Mouse (Mus musculus) stomach, postnatal 0 days (tissue): Measurements from ENCODE around the gene Olfr373. TPM values are rescaled to one million over a fixed set of nuclear protein-coding genes. Genes with fewer than 3 reads are reported as not detected.
A peak's percentile ranks its signal among the peaks of the same experiment; 100 is the strongest.
"Not testable (repeated sequence)": the region's sequence is repeated elsewhere in the genome, so short reads cannot be mapped to it uniquely, and the experiment has no call there.

Source experiments
- ATAC-seq: fragments of 200-750 bp; cut with Nextera tagmentation; 2 replicates; pipeline ENCODE4 v1.8.0; 2017; ENCODE audit not compliant: low FRiP score, low TSS enrichment
- DNase-seq: peaks from one replicate; pipeline ENCODE4 v3.0.0-alpha.2; 2016; ENCODE audit warnings: low spot score
- H3K27ac ChIP-seq: fragments of 300-500 bp; sonication (generic); replicated peaks from 2 replicates; pipeline ENCODE4 v1.5.1; 2014; ENCODE audit warnings: mild to moderate bottlenecking, control low read depth
- H3K27me3 ChIP-seq: fragments of 300-500 bp; sonication (generic); 2 replicates; pipeline ENCODE4 v1.6.1; 2014; ENCODE audit warnings: low read length; ENCODE audit not compliant: control insufficient read depth, insufficient read depth
- H3K36me3 ChIP-seq: fragments of 300-500 bp; sonication (generic); 2 replicates; pipeline ENCODE4 v1.6.1; 2014; ENCODE audit warnings: low read length, mixed read lengths; ENCODE audit not compliant: control insufficient read depth, insufficient read depth
- H3K4me1 ChIP-seq: fragments of 300-500 bp; sonication (generic); replicated peaks from 2 replicates; pipeline ENCODE4 v1.6.1; 2014; ENCODE audit warnings: antibody characterized with exemption; ENCODE audit not compliant: control insufficient read depth, insufficient read depth
- H3K4me2 ChIP-seq: fragments of 300-500 bp; sonication (generic); replicated peaks from 2 replicates; pipeline ENCODE4 v1.6.1; 2014; ENCODE audit warnings: low read depth, mild to moderate bottlenecking, control low read depth, moderate library complexity
- H3K4me3 ChIP-seq: fragments of 300-500 bp; sonication (generic); 2 replicates; pipeline ENCODE4 v1.5.1; 2014; ENCODE audit warnings: low read depth, low read length, control low read depth
- H3K9ac ChIP-seq: fragments of 300-500 bp; sonication (generic); 2 replicates; pipeline ENCODE4 v1.6.1; 2014; ENCODE audit warnings: mild to moderate bottlenecking, low read length, control low read depth, mixed read lengths
- H3K9me3 ChIP-seq: fragments of 300-500 bp; sonication (generic); 2 replicates; pipeline ENCODE4 v1.6.1; 2016; ENCODE audit warnings: low read length; ENCODE audit not compliant: control insufficient read depth
- CTCF ChIP-seq: IDR thresholded peaks from 2 replicates; pipeline ENCODE4 v1.5.1; 2016; ENCODE audit warnings: antibody characterized with exemption, low read depth, mild to moderate bottlenecking, moderate library complexity
- EP300 ChIP-seq: optimal IDR thresholded peaks from 2 replicates; pipeline ENCODE3; 2016; ENCODE audit warnings: antibody characterized with exemption
- WGBS: fragments of 180-500 bp; shearing (Covaris S2); extraction: QIAGEN DNeasy Blood & Tissue Kit; methylation state at CpG from one replicate; pipeline ENCODE4 v1.1.7; 2014; 5-methylcytosine and 5-hydroxymethylcytosine counted together
- polyA plus RNA-seq: library from polyadenylated mRNA; unstranded; fragments of >200 nt; fragmentation: Nextera tagmentation; extraction: Ambion mirVana; gene quantifications from 2 replicates; pipeline ENCODE4 v1.2.1, GENCODE M21; 2015

Gene Olfr373
- polyA plus RNA-seq, 1 experiment from 2014 or later = not detected

GRCm38 (mm10) chr8:72084744-72085143, 1.8 kb downstream of the Olfr373 start:
- ATAC-seq (no peak), DNase-seq (no peak)
- no peak overlapping the region for H3K9ac ChIP-seq
- TF ChIP-seq CTCF (no peak), EP300 (no peak)
- H3K4me1 ChIP-seq = no peaks in the 10 kb centered on the region
- H3K27ac ChIP-seq = no peak overlapping the region
- H3K27me3 ChIP-seq = no peaks in the 10 kb centered on the region
- 71% methylated on average over 5 of the region's 5 CpGs for WGBS
- H3K9me3 ChIP-seq = no peaks in the 10 kb centered on the region
- no peak overlapping the region for H3K4me2 ChIP-seq
- no peaks in the 10 kb centered on the region for H3K36me3 ChIP-seq
- no peak overlapping the region for H3K4me3 ChIP-seq

- H3K27ac ChIP-seq, H3K4me2 ChIP-seq, H3K27me3 ChIP-seq, ATAC-seq, H3K9ac ChIP-seq, H3K4me3 ChIP-seq, H3K4me1 ChIP-seq, H3K36me3 ChIP-seq, H3K9me3 ChIP-seq, DNase-seq: not testable (repeated sequence)
- TF ChIP-seq CTCF = peak; percentile 25
- WGBS = 66% methylated on average over 3 of the region's 3 CpGs
Measured at GRCm38 (mm10) chr8:72087611-72088010, 4.6 kb downstream of the Olfr373 start.

GRCm38 (mm10) chr8:72096721-72097120, 13.7 kb downstream of the Olfr373 start:
- not testable (repeated sequence) for H3K9me3 ChIP-seq, H3K4me3 ChIP-seq, ATAC-seq, H3K9ac ChIP-seq, H3K27me3 ChIP-seq, H3K4me1 ChIP-seq, DNase-seq, H3K27ac ChIP-seq, H3K36me3 ChIP-seq, H3K4me2 ChIP-seq

GRCm38 (mm10) chr8:72099377-72100103, 16.6 kb downstream of the Olfr373 start:
- not testable (repeated sequence) for H3K27ac ChIP-seq, H3K36me3 ChIP-seq, H3K9ac ChIP-seq, H3K9me3 ChIP-seq, H3K4me3 ChIP-seq, H3K4me1 ChIP-seq, ATAC-seq, H3K4me2 ChIP-seq, H3K27me3 ChIP-seq
- DNase-seq = peak; percentile 16
- 55% methylated on average over 6 of the region's 7 CpGs for WGBS

- no peaks in the 10 kb centered on the region for H3K9me3 ChIP-seq
- no peaks in the 10 kb centered on the region for H3K36me3 ChIP-seq
- no peak overlapping the region for H3K9ac ChIP-seq
- no peak for TF ChIP-seq EP300
- peak; percentile 54 for TF ChIP-seq CTCF
- no peak overlapping the region for H3K4me2 ChIP-seq
- H3K4me3 ChIP-seq = no peak overlapping the region
- no peaks in the 10 kb centered on the region for H3K4me1 ChIP-seq
- 23% methylated on average over 4 of the region's 4 CpGs for WGBS
- H3K27me3 ChIP-seq = no peaks in the 10 kb centered on the region
- no peak for DNase-seq
- no peak for ATAC-seq
- no peak overlapping the region for H3K27ac ChIP-seq
Measured at GRCm38 (mm10) chr8:72105165-72105564, 22.2 kb downstream of the Olfr373 start.

- 87% methylated on average over 3 of the region's 3 CpGs for WGBS
- TF ChIP-seq EP300 (no peak), CTCF (no peak)
- DNase-seq = no peak
- H3K4me2 ChIP-seq = no peak within 1 kb of the TSS
- H3K4me3 ChIP-seq = no peak within 1 kb of the TSS
- H3K27me3 ChIP-seq = no peaks in the 10 kb centered on the region
- ATAC-seq = no peak
- no peaks in the 10 kb centered on the region for H3K4me1 ChIP-seq
- H3K27ac ChIP-seq = no peak within 1 kb of the TSS
- no peaks in the 10 kb centered on the region for H3K9me3 ChIP-seq
- H3K36me3 ChIP-seq = no peaks in the 10 kb centered on the region
- no peak within 1 kb of the TSS for H3K9ac ChIP-seq
Measured at GRCm38 (mm10) chr8:72106740-72107139, 23.8 kb downstream of the Olfr373 start, which contains the start of gene Olfr374. Gene Olfr374 (plus strand): TSS chr8:72107040.
